Mouse (Mus musculus) forebrain, embryonic 14.5 days (tissue): ENCODE results near the gene Hspb3. TPM values are rescaled to one million over a fixed set of nuclear protein-coding genes. Genes with fewer than 3 reads are reported as not detected.

ENCODE experiments used
- ATAC-seq: fragments of 200-750 bp; cut with Nextera tagmentation; 2 replicates; pipeline ENCODE4 v1.8.0; 2017; ENCODE audit warnings: mild to moderate bottlenecking, moderate library complexity
- DNase-seq: peaks from one replicate; pipeline ENCODE4 v3.0.0-alpha.2; 2015; ENCODE audit warnings: low spot score
- H3K27ac ChIP-seq: fragments of 300-500 bp; sonication (generic); 2 replicates; pipeline ENCODE4 v1.5.1; 2014; ENCODE audit warnings: low read depth, mild to moderate bottlenecking, control low read depth, low read length, moderate library complexity
- H3K27me3 ChIP-seq: fragments of 300-500 bp; sonication (generic); replicated peaks from 2 replicates; pipeline ENCODE4 v1.6.1; 2014; ENCODE audit warnings: low read length, control low read depth, mixed read lengths; ENCODE audit not compliant: control insufficient read depth, insufficient read depth
- H3K36me3 ChIP-seq: fragments of 300-500 bp; sonication (generic); 2 replicates; pipeline ENCODE4 v1.6.1; 2014; ENCODE audit warnings: low read length, control low read depth; ENCODE audit not compliant: control insufficient read depth, insufficient read depth
- H3K4me1 ChIP-seq: fragments of 300-500 bp; sonication (generic); 2 replicates; pipeline ENCODE4 v1.6.1; 2014; ENCODE audit warnings: antibody characterized with exemption, low read length, control low read depth; ENCODE audit not compliant: control insufficient read depth, insufficient read depth
- H3K4me2 ChIP-seq: fragments of 300-500 bp; sonication (generic); 2 replicates; pipeline ENCODE4 v1.6.1; 2014; ENCODE audit warnings: mild to moderate bottlenecking, control low read depth, low read length
- H3K4me3 ChIP-seq: fragments of 300-500 bp; sonication (generic); 2 replicates; pipeline ENCODE4 v1.5.1; 2014; ENCODE audit warnings: low read depth, low read length, control low read depth
- H3K9ac ChIP-seq: fragments of 300-500 bp; sonication (generic); 2 replicates; pipeline ENCODE4 v1.6.1; 2014; ENCODE audit warnings: mild to moderate bottlenecking, low read length, control low read depth, moderate library complexity
- H3K9me3 ChIP-seq: fragments of 300-500 bp; sonication (generic); replicated peaks from 2 replicates; pipeline ENCODE4 v1.6.1; 2016; ENCODE audit warnings: low read length, control low read depth, mixed read lengths; ENCODE audit not compliant: control insufficient read depth
- WGBS: fragments of 180-500 bp; shearing (Covaris S2); extraction: QIAGEN DNeasy Blood & Tissue Kit; methylation state at CpG from one replicate; pipeline ENCODE4 v1.1.7; 2014; 5-methylcytosine and 5-hydroxymethylcytosine counted together
- polyA plus RNA-seq: library from polyadenylated mRNA; unstranded; fragments of >200 nt; fragmentation: Nextera tagmentation; extraction: Ambion mirVana; gene quantifications from 2 replicates; pipeline ENCODE4 v1.2.1, GENCODE M21; 2014

The Hspb3 gene
- 1.1 TPM in 1 of 2 replicates, not detected in the other for polyA plus RNA-seq

DNA sequence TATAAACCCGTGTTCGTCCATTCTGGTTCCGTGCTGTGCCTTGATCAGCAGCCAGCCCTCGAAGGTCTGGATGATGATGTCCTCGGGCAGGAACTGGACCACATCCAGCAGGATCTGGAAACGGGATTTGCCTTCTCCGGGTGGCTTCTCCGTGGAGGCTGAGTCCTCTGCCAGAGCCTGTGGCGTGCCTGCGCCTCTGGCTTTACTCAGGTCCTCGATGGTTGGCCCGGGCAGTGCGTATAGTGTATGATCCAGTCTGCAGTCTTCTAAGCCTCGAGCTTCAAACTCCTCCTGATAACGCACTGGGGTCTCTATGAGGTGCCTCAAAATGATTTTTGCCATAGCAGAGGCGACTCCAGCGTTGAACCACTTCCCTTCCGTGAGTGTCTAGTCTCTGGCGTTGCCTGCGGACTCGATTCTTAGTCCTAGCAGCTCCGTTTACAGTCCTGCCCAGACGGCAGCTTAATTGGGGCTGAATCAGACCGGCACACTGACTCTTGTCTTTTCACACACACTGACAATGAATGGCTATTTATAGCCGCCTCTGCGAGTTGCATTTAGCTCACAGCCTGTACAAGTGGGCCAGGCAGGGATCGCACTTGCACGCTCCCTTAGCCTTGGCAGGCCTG lies at the start of gene Hspb3:
Hspb3 (minus strand) TSS at position 526 of the 629 bp plus-strand sequence.
- Histone ChIP-seq H3K27ac (no peak within 1 kb of the TSS), H3K4me1 (peaks cover 10% of the 10 kb centered on the region), H3K4me3 (no peak within 1 kb of the TSS), H3K4me2 (peak within 1 kb of the TSS; percentile 37), H3K9ac (peak within 1 kb of the TSS; percentile 29; the same call in 1 of the 2 replicates), H3K27me3 (no peaks in the 10 kb centered on the region), H3K9me3 (no peaks in the 10 kb centered on the region), H3K36me3 (no peaks in the 10 kb centered on the region)
- 36% methylated on average over 28 of the region's 28 CpGs for WGBS
- ATAC-seq = peak; percentile 83
- peak; percentile 79 for DNase-seq

DNA sequence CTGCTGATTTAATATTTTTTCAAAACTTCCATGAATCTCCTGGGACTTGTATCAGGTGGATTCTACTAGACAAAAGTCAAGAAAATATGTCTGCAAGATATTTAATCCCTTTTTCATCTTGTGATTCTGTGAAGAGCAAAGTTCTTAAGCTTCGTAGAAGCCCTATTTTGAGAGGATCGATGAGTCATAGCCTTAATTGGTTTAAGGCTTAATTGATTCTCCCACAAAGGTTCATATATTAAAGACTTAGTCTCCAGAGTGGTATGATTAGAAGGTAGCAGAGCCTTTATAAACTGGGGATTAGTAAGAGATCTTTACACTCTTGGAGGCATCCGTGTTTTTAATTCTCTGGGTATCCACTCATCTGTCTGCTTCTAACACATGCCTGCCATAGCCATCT lies 49.7 kb upstream of the Hspb3 start:
- DNase-seq = no peak
- Histone ChIP-seq H3K4me1 (no peaks in the 10 kb centered on the region), H3K4me2 (no peak overlapping the region), H3K27me3 (no peaks in the 10 kb centered on the region), H3K27ac (no peak overlapping the region), H3K4me3 (no peak overlapping the region), H3K9me3 (no peaks in the 10 kb centered on the region), H3K9ac (no peak overlapping the region), H3K36me3 (no peaks in the 10 kb centered on the region)
- WGBS = 42% methylated on average over 3 of the region's 3 CpGs
- no peak for ATAC-seq

GRCm38 (mm10) chr13:113706183-113706582 lies 42.7 kb upstream of the Hspb3 start:
- H3K27me3 ChIP-seq = no peaks in the 10 kb centered on the region
- WGBS = 8% methylated on average over 4 of the region's 4 CpGs
- H3K27ac ChIP-seq = no peak overlapping the region
- H3K4me1 ChIP-seq = 0 out of 2 replicates have a peak, but pooled peaks cover 3% of the 10 kb centered on the region
- no peak overlapping the region for H3K4me2 ChIP-seq
- no peaks in the 10 kb centered on the region for H3K36me3 ChIP-seq
- ATAC-seq (peak; percentile 75), DNase-seq (peak; percentile 64)
- H3K4me3 ChIP-seq = no peak overlapping the region
- no peak overlapping the region for H3K9ac ChIP-seq
- no peaks in the 10 kb centered on the region for H3K9me3 ChIP-seq

GRCm38 (mm10) chr13:113701185-113701584 lies 37.7 kb upstream of the Hspb3 start:
- Histone ChIP-seq H3K4me3 (no peak overlapping the region), H3K36me3 (no peaks in the 10 kb centered on the region), H3K4me1 (peaks cover 6% of the 10 kb centered on the region; the same call in 1 of the 2 replicates), H3K9me3 (no peaks in the 10 kb centered on the region), H3K27ac (no peak overlapping the region), H3K9ac (no peak overlapping the region), H3K4me2 (no peak overlapping the region), H3K27me3 (no peaks in the 10 kb centered on the region)
- DNase-seq (peak; percentile 13), ATAC-seq (no peak)
- 68% methylated on average over 3 of the region's 3 CpGs for WGBS

DNA sequence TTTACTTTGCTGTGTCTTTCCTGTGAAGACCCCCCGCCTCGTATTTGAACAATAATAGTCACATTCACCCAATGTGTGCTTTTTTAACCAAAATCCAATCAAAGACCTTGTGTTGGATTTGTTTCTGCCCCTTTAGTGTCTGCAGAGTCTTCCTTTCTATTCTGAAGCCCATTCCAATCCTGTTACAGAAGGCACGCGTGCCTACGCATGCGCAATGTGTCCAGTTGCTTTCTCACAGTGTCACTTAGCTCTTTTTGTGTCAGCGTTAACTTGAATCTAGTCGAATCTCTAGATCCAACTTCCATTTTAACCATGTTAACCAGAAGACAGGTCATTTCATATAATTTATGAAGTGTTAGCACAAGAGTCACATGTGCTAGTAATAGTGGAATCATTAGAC lies 36.5 kb upstream of the Hspb3 start:
- no peak for DNase-seq
- WGBS = 83% methylated on average over 8 of the region's 8 CpGs

DNA sequence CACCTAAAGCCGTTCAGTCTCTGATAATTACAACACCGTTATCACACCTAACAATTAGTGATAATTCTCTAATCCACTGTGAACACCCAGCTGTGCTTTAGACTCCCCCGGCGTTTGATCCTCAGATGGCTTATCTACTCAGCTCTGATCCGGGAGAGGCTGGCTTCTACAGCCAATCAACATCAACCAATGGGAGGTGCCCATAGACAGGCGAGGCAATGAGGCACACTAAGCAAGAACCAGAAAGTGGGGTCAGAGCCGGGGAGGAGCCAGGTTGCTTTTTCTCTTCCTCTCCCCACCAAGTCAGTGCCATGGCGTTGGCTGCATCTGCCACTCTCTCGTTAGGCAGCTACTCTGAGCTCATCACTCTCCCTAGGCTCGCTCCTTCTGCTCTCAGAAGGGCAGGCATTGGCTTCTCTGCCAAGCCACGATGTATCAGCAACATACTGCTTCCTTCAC lies 36.0 kb upstream of the Hspb3 start:
- ATAC-seq = peak; percentile 58; the same call in 1 of the 2 replicates
- Histone ChIP-seq H3K27me3 (no peaks in the 10 kb centered on the region), H3K27ac (no peak overlapping the region), H3K4me3 (no peak overlapping the region), H3K4me2 (peak overlapping the region; percentile 3; the same call in 1 of the 2 replicates), H3K36me3 (no peaks in the 10 kb centered on the region), H3K9ac (no peak overlapping the region), H3K9me3 (no peaks in the 10 kb centered on the region), H3K4me1 (peaks cover 3% of the 10 kb centered on the region; the same call in 1 of the 2 replicates)
- DNase-seq = peak; percentile 40
- WGBS = 17% methylated on average over 11 of the region's 11 CpGs

More for the DNA sequence above, 36.5 kb upstream of the Hspb3 start:
- Histone ChIP-seq H3K4me1 (peaks cover 3% of the 10 kb centered on the region; the same call in 1 of the 2 replicates), H3K4me3 (no peak overlapping the region), H3K9ac (no peak overlapping the region), H3K27me3 (no peaks in the 10 kb centered on the region), H3K9me3 (no peaks in the 10 kb centered on the region), H3K27ac (no peak overlapping the region), H3K4me2 (peak overlapping the region; percentile 3; the same call in 1 of the 2 replicates), H3K36me3 (no peaks in the 10 kb centered on the region)
- ATAC-seq = no peak

GRCm38 (mm10) chr13:113696838-113697321 lies 33.4 kb upstream of the Hspb3 start:
- no peaks in the 10 kb centered on the region for H3K9me3 ChIP-seq
- WGBS = 13% methylated on average over 4 of the region's 4 CpGs
- no peak overlapping the region for H3K4me3 ChIP-seq
- peak; percentile 79 for DNase-seq
- no peaks in the 10 kb centered on the region for H3K36me3 ChIP-seq
- H3K4me2 ChIP-seq = no peak overlapping the region
- H3K4me1 ChIP-seq = peaks cover 3% of the 10 kb centered on the region; the same call in 1 of the 2 replicates
- H3K27me3 ChIP-seq = no peaks in the 10 kb centered on the region
- peak overlapping the region; percentile 33; the same call in 1 of the 2 replicates for H3K27ac ChIP-seq
- ATAC-seq = peak; percentile 71
- H3K9ac ChIP-seq = no peak overlapping the region

GRCm38 (mm10) chr13:113693383-113693782 lies 29.9 kb upstream of the Hspb3 start:
- H3K4me2 ChIP-seq = no peak overlapping the region
- 20% methylated on average over 6 of the region's 6 CpGs for WGBS
- H3K9ac ChIP-seq = no peak overlapping the region
- ATAC-seq = peak; percentile 61
- no peaks in the 10 kb centered on the region for H3K9me3 ChIP-seq
- no peak overlapping the region for H3K4me3 ChIP-seq
- no peak overlapping the region for H3K27ac ChIP-seq
- no peaks in the 10 kb centered on the region for H3K36me3 ChIP-seq
- H3K4me1 ChIP-seq = peaks cover 3% of the 10 kb centered on the region; the same call in 1 of the 2 replicates
- no peaks in the 10 kb centered on the region for H3K27me3 ChIP-seq
- peak; percentile 75 for DNase-seq

- 72% methylated on average over 9 of the region's 9 CpGs for WGBS
- Histone ChIP-seq H3K4me1 (no peaks in the 10 kb centered on the region), H3K4me3 (no peak overlapping the region), H3K9me3 (no peaks in the 10 kb centered on the region), H3K27me3 (no peaks in the 10 kb centered on the region), H3K27ac (no peak overlapping the region), H3K9ac (no peak overlapping the region), H3K4me2 (no peak overlapping the region), H3K36me3 (no peaks in the 10 kb centered on the region)
- DNase-seq (no peak), ATAC-seq (no peak)
Observed at GRCm38 (mm10) chr13:113691644-113692043, 28.2 kb upstream of the Hspb3 start.
